ENCODE assay signal across 15 mouse cellular contexts in genomic region chr10:60260557-60261294, GRCm38 (mm10). TPM values are rescaled to one million over a fixed set of nuclear protein-coding genes. Genes with fewer than 3 reads are reported as not detected.
DNase-seq lines count a peak whose midpoint lies in the region; ATAC-seq and TF ChIP-seq lines count a peak whose summit lies in the region.
"Had no signal": no experiment of that assay in that cellular context is flagged by ENCODE, and none has a peak within 500 bp of the region (broad histone marks: within the 10 kb centered on the region; RNA-seq: fewer than 3 reads in every experiment).

No protein-coding gene starts in this region.

- no peak overlapping the region for H3K4me3 ChIP-seq in liver, adult 2 months (ENCODE audit: insufficient read depth, low read depth, low read length)
- H3K4me3 ChIP-seq in brown adipose tissue, adult 24 weeks (ENCODE audit: insufficient read depth, low read depth, low read length): no peak overlapping the region
- H3K4me3 ChIP-seq: gastrocnemius, adult 2 months; left cerebral cortex, adult 2 months had no signal

- TF ChIP-seq CTCF in liver, adult 2 months (IDR thresholded peaks at IDR 0.05; ENCODE audit: low read depth, low read length): no peak

- TF ChIP-seq POLR2A in liver, adult 2 months (IDR thresholded peaks at IDR 0.05; ENCODE audit: extremely low read depth, insufficient read depth, low read length): no peak

- no peaks in the 10 kb centered on the region for H3K4me1 ChIP-seq in liver, adult 2 months (ENCODE audit: control insufficient read depth, insufficient read depth, low read length)
- peaks cover 6% of the 10 kb centered on the region for H3K4me1 ChIP-seq in brown adipose tissue, adult 24 weeks (ENCODE audit: control insufficient read depth, insufficient read depth, insufficient read length, low read length)

- H3K36me3 ChIP-seq in liver, adult 2 months (ENCODE audit: control insufficient read depth, insufficient read depth, low read length): no peaks in the 10 kb centered on the region

- no peak overlapping the region for H3K9ac ChIP-seq in liver, adult 2 months (ENCODE audit: low read depth, low read length)
- H3K9ac ChIP-seq: forebrain, postnatal 0 days had no signal

- 89% methylated on average over 5 of the region's 5 CpGs for WGBS in liver, adult 2 months

- ATAC-seq in megakaryocyte, adult 5-6 weeks (ENCODE audit: poor library complexity, severe bottlenecking): peak; percentile 84
- ATAC-seq: forebrain, postnatal 0 days had no signal

- no peaks in the 10 kb centered on the region for H3K79me2 ChIP-seq in liver, adult 2 months (ENCODE audit: control insufficient read depth, insufficient read depth, low read length)

- DNase-seq in liver, adult 2 months (ENCODE audit: extremely low read depth, low read depth, low spot score): no peak
- no peak for DNase-seq in liver
- peak; percentile 86 for DNase-seq in A20 (ENCODE audit: low read depth, low spot score)
- no peak for DNase-seq in adrenal gland, postnatal 36 days
- DNase-seq in MN1 (ENCODE audit: low spot score): no peak
- DNase-seq in kidney, postnatal 36 days: no peak
- DNase-seq: adrenal gland, adult 8-10 months; cerebellum, postnatal 14 days; forebrain, postnatal 0 days; gastrocnemius, adult 2 months; kidney, adult 8-10 months; right cerebral cortex, adult 18-20 months had no signal

- peak overlapping the region; percentile 17; the same call in 1 of the 2 replicates for H3K27ac ChIP-seq in liver, adult 2 months (replicated peaks; ENCODE audit: insufficient read depth, low read depth, low read length)
- peak overlapping the region; percentile 56 for H3K27ac ChIP-seq in brown adipose tissue, adult 24 weeks (replicated peaks; ENCODE audit: low read depth, low read length)
- H3K27ac ChIP-seq: left cerebral cortex, adult 2 months had no signal

- no peaks in the 10 kb centered on the region for H3K27me3 ChIP-seq in liver, adult 2 months (ENCODE audit: control insufficient read depth, insufficient read depth, low read length)

RNA-seq across cellular contexts. Expression of gene Psap, which starts 16.7 kb away (rescaled TPM):
- 227 and 309 TPM in 2 replicates for total RNA-seq in liver, adult 2 months (2014; rRNA removed)
- 584 and 608 TPM in 2 replicates for polyA plus RNA-seq in liver, adult 2 months (2012; rRNA removed)
- polyA plus RNA-seq in brown adipose tissue, adult 24 weeks (2012; ENCODE audit: insufficient read depth, insufficient read length, missing spikeins): 774 and 844 TPM in 2 replicates
- total RNA-seq in megakaryocyte, adult 5-6 weeks (2015): 2,144 and 2,167 TPM in 2 replicates
- total RNA-seq in megakaryocyte, adult 5-6 weeks (2017): 2,372 and 2,545 TPM in 2 replicates
- 1,000 to 10,000 TPM; 1,035 to 1,192 TPM for total RNA-seq in adrenal gland, postnatal 36 days (2021)

RNA-seq across cellular contexts. Expression of gene Chst3, which starts 41.7 kb away (rescaled TPM):
- total RNA-seq in liver, adult 2 months (2014; rRNA removed): 0.09 and 0.13 TPM in 2 replicates
- 0.20 and 0.43 TPM in 2 replicates for polyA plus RNA-seq in liver, adult 2 months (2012; rRNA removed)
- polyA plus RNA-seq in brown adipose tissue, adult 24 weeks (2012; ENCODE audit: insufficient read depth, insufficient read length, missing spikeins): not detected in 2 replicates
- 0.25 TPM in 1 of 2 replicates, not detected in the other for total RNA-seq in megakaryocyte, adult 5-6 weeks (2015)
- total RNA-seq in megakaryocyte, adult 5-6 weeks (2017): 0.15 and 0.16 TPM in 2 replicates
- total RNA-seq in adrenal gland, postnatal 36 days (2021): 1 to 10 TPM in 1 of 2 experiments, under 1 TPM in 1; 0.76 to 1.4 TPM
